Mouse (Mus musculus) intestine, embryonic 15.5 days (tissue): ENCODE data around the gene Pdhb. TPM values are rescaled to one million over a fixed set of nuclear protein-coding genes. Genes with fewer than 3 reads are reported as not detected.
"Not testable (repeated sequence)": the region's sequence is repeated elsewhere in the genome, so short reads cannot be mapped to it uniquely, and the experiment has no call there.

Experiments used
- ATAC-seq: fragments of 200-750 bp; cut with Nextera tagmentation; 2 replicates; pipeline ENCODE4 v1.8.0; 2017; ENCODE audit warnings: moderate TSS enrichment, moderate library complexity
- H3K27ac ChIP-seq: fragments of 300-500 bp; sonication (generic); 2 replicates; pipeline ENCODE4 v1.5.1; 2015; ENCODE audit warnings: mild to moderate bottlenecking, inconsistent platforms
- H3K27me3 ChIP-seq: fragments of 300-500 bp; sonication (generic); replicated peaks from 2 replicates; pipeline ENCODE4 v1.6.1; 2015; ENCODE audit warnings: inconsistent platforms
- H3K36me3 ChIP-seq: fragments of 300-500 bp; sonication (generic); 2 replicates; pipeline ENCODE4 v1.6.1; 2015; ENCODE audit warnings: inconsistent platforms
- H3K4me1 ChIP-seq: fragments of 300-500 bp; sonication (generic); replicated peaks from 2 replicates; pipeline ENCODE4 v1.6.1; 2015; ENCODE audit warnings: inconsistent platforms
- H3K4me2 ChIP-seq: fragments of 300-500 bp; sonication (generic); replicated peaks from 2 replicates; pipeline ENCODE4 v1.6.1; 2015; ENCODE audit warnings: mild to moderate bottlenecking, inconsistent platforms
- H3K4me3 ChIP-seq: fragments of 300-500 bp; sonication (generic); replicated peaks from 2 replicates; pipeline ENCODE4 v1.5.1; 2015; ENCODE audit warnings: inconsistent platforms
- H3K9ac ChIP-seq: fragments of 300-500 bp; sonication (generic); 2 replicates; pipeline ENCODE4 v1.6.1; 2015; ENCODE audit warnings: inconsistent platforms
- H3K9me3 ChIP-seq: fragments of 300-500 bp; sonication (generic); 2 replicates; pipeline ENCODE4 v1.6.1; 2016; ENCODE audit warnings: inconsistent platforms
- WGBS: fragments of 180-500 bp; shearing (Covaris S2); methylation state at CpG from one replicate; pipeline ENCODE4 v1.1.7; 2015; 5-methylcytosine and 5-hydroxymethylcytosine counted together
- polyA plus RNA-seq: library from polyadenylated mRNA; unstranded; fragments of >200 nt; fragmentation: Nextera tagmentation; extraction: Ambion mirVana; gene quantifications from 2 replicates; pipeline ENCODE4 v1.2.1, GENCODE M21; 2015

Gene Pdhb
- polyA plus RNA-seq, 1 experiment from 2014 or later = 198 TPM

- 0 out of 2 replicates have a peak, but pooled peaks cover 3% of the 10 kb centered on the region for H3K4me1 ChIP-seq
- no peak overlapping the region for H3K4me3 ChIP-seq
- WGBS = 77% methylated on average over 10 of the region's 11 CpGs
- peaks cover 7% of the 10 kb centered on the region; the same call in 1 of the 2 replicates for H3K36me3 ChIP-seq
- peak; percentile 94 for ATAC-seq
- H3K4me2 ChIP-seq = no peak overlapping the region
- H3K9me3 ChIP-seq = no peaks in the 10 kb centered on the region
- no peak overlapping the region for H3K9ac ChIP-seq
- H3K27me3 ChIP-seq = no peaks in the 10 kb centered on the region
- H3K27ac ChIP-seq = 0 out of 2 replicates have a peak overlapping the region, but pooled peaks have one; percentile 48
Observed at GRCm38 (mm10) chr14:8146611-8147223, 26.1 kb downstream of the Pdhb start.

GRCm38 (mm10) chr14:8145594-8146558, 26.9 kb downstream of the Pdhb start:
- Histone ChIP-seq H3K4me3 (no peak overlapping the region), H3K4me2 (no peak overlapping the region), H3K4me1 (0 out of 2 replicates have a peak, but pooled peaks cover 3% of the 10 kb centered on the region), H3K36me3 (peaks cover 3% of the 10 kb centered on the region; the same call in 1 of the 2 replicates), H3K27me3 (no peaks in the 10 kb centered on the region), H3K9ac (no peak overlapping the region), H3K27ac (no peak overlapping the region), H3K9me3 (no peaks in the 10 kb centered on the region)
- peak; percentile 47 for ATAC-seq
- WGBS = 82% methylated on average over 13 of the region's 13 CpGs

- Histone ChIP-seq H3K9ac (no peak overlapping the region), H3K27me3 (no peaks in the 10 kb centered on the region), H3K4me1 (no peaks in the 10 kb centered on the region), H3K27ac (no peak overlapping the region), H3K4me3 (no peak overlapping the region), H3K4me2 (no peak overlapping the region), H3K36me3 (no peaks in the 10 kb centered on the region), H3K9me3 (no peaks in the 10 kb centered on the region)
- WGBS = 76% methylated on average over 2 of the region's 2 CpGs
- no peak for ATAC-seq
Observed at GRCm38 (mm10) chr14:8141131-8141530, 31.7 kb downstream of the Pdhb start.

- 79% methylated on average over 23 of the region's 23 CpGs for WGBS
- no peak for ATAC-seq
- H3K36me3 ChIP-seq = no peaks in the 10 kb centered on the region
Observed at GRCm38 (mm10) chr14:8139724-8140710, 32.8 kb downstream of the Pdhb start.

GRCm38 (mm10) chr14:8135130-8135529, 37.7 kb downstream of the Pdhb start:
- Histone ChIP-seq H3K4me2 (no peak overlapping the region), H3K36me3 (0 out of 2 replicates have a peak, but pooled peaks cover 4% of the 10 kb centered on the region), H3K27ac (no peak overlapping the region), H3K27me3 (no peaks in the 10 kb centered on the region), H3K9ac (no peak overlapping the region), H3K4me3 (no peak overlapping the region), H3K4me1 (no peaks in the 10 kb centered on the region), H3K9me3 (no peaks in the 10 kb centered on the region)
- 59% methylated on average over 3 of the region's 3 CpGs for WGBS
- peak; percentile 67 for ATAC-seq

More at GRCm38 (mm10) chr14:8139724-8140710, 32.8 kb downstream of the Pdhb start:
- Histone ChIP-seq H3K4me1 (no peaks in the 10 kb centered on the region), H3K27me3 (no peaks in the 10 kb centered on the region), H3K9ac (no peak overlapping the region), H3K27ac (no peak overlapping the region), H3K9me3 (no peaks in the 10 kb centered on the region), H3K4me3 (no peak overlapping the region), H3K4me2 (no peak overlapping the region)

- 61% methylated on average over 2 of the region's 2 CpGs for WGBS
- ATAC-seq = peak; percentile 43
- no peaks in the 10 kb centered on the region for H3K4me1 ChIP-seq
Observed at GRCm38 (mm10) chr14:8134234-8134633, 38.6 kb downstream of the Pdhb start.

GRCm38 (mm10) chr14:8132789-8133188, 40.0 kb downstream of the Pdhb start:
- Histone ChIP-seq H3K4me3 (no peak overlapping the region), H3K36me3 (0 out of 2 replicates have a peak, but pooled peaks cover 4% of the 10 kb centered on the region), H3K9ac (no peak overlapping the region), H3K9me3 (no peaks in the 10 kb centered on the region), H3K4me2 (no peak overlapping the region), H3K27me3 (no peaks in the 10 kb centered on the region), H3K27ac (no peak overlapping the region), H3K4me1 (no peaks in the 10 kb centered on the region)
- WGBS = 79% methylated on average over 8 of the region's 8 CpGs
- ATAC-seq = no peak

More at GRCm38 (mm10) chr14:8134234-8134633, 38.6 kb downstream of the Pdhb start:
- H3K9me3 ChIP-seq = no peaks in the 10 kb centered on the region
- H3K9ac ChIP-seq = no peak overlapping the region
- no peak overlapping the region for H3K4me3 ChIP-seq
- no peaks in the 10 kb centered on the region for H3K27me3 ChIP-seq
- no peak overlapping the region for H3K4me2 ChIP-seq
- peak overlapping the region; percentile 17; the same call in 1 of the 2 replicates for H3K27ac ChIP-seq
- 0 out of 2 replicates have a peak, but pooled peaks cover 4% of the 10 kb centered on the region for H3K36me3 ChIP-seq

GRCm38 (mm10) chr14:8127971-8128370, 44.9 kb downstream of the Pdhb start:
- no peak overlapping the region for H3K27ac ChIP-seq
- no peak overlapping the region for H3K4me3 ChIP-seq
- peaks cover 5% of the 10 kb centered on the region for H3K36me3 ChIP-seq
- H3K9me3 ChIP-seq = no peaks in the 10 kb centered on the region
- H3K4me2 ChIP-seq = no peak overlapping the region
- WGBS = 64% methylated on average over 5 of the region's 5 CpGs
- ATAC-seq = no peak
- no peak overlapping the region for H3K9ac ChIP-seq
- no peaks in the 10 kb centered on the region for H3K4me1 ChIP-seq
- H3K27me3 ChIP-seq = no peaks in the 10 kb centered on the region

GRCm38 (mm10) chr14:8124046-8124881, 48.6 kb downstream of the Pdhb start:
- no peak overlapping the region for H3K27ac ChIP-seq
- no peak overlapping the region for H3K4me3 ChIP-seq
- WGBS = 65% methylated on average over 7 of the region's 7 CpGs
- no peaks in the 10 kb centered on the region for H3K27me3 ChIP-seq
- ATAC-seq = no peak
- peaks cover 3% of the 10 kb centered on the region for H3K36me3 ChIP-seq
- H3K9ac ChIP-seq = peak overlapping the region; percentile 8; the same call in 1 of the 2 replicates
- no peak overlapping the region for H3K4me2 ChIP-seq
- no peaks in the 10 kb centered on the region for H3K9me3 ChIP-seq
- no peaks in the 10 kb centered on the region for H3K4me1 ChIP-seq

- not testable (repeated sequence) for H3K9ac ChIP-seq, H3K4me3 ChIP-seq, H3K4me1 ChIP-seq, H3K4me2 ChIP-seq, H3K36me3 ChIP-seq, H3K27me3 ChIP-seq, ATAC-seq, H3K27ac ChIP-seq, H3K9me3 ChIP-seq
- WGBS = 93% methylated on average over 10 of the region's 10 CpGs
Observed at GRCm38 (mm10) chr14:8123611-8124010, 49.2 kb downstream of the Pdhb start.

- Histone ChIP-seq H3K4me1 (no peaks in the 10 kb centered on the region), H3K4me3 (no peak overlapping the region), H3K4me2 (no peak overlapping the region), H3K9ac (no peak overlapping the region), H3K27me3 (no peaks in the 10 kb centered on the region), H3K36me3 (peaks cover 3% of the 10 kb centered on the region), H3K27ac (no peak overlapping the region), H3K9me3 (no peaks in the 10 kb centered on the region)
- WGBS = 84% methylated on average over 7 of the region's 7 CpGs
- no peak for ATAC-seq
Observed at GRCm38 (mm10) chr14:8123141-8123540, 49.7 kb downstream of the Pdhb start.
